Mouse (Mus musculus): ENCODE measurements around the gene Apoa4.
A peak's percentile ranks its signal among the peaks of the same experiment; 100 is the strongest.

Apoa4 gene

GRCm38 (mm10) chr9:46224945-46225660 is 15.4 kb upstream of the Apoa4 start:
- no peak for DNase-seq (ENCODE audit: low read depth, low spot score)

GRCm38 (mm10) chr9:46227064-46227614 is 13.4 kb upstream of the Apoa4 start:
- DNase-seq (ENCODE audit: low read depth, low spot score) = no peak

DNA sequence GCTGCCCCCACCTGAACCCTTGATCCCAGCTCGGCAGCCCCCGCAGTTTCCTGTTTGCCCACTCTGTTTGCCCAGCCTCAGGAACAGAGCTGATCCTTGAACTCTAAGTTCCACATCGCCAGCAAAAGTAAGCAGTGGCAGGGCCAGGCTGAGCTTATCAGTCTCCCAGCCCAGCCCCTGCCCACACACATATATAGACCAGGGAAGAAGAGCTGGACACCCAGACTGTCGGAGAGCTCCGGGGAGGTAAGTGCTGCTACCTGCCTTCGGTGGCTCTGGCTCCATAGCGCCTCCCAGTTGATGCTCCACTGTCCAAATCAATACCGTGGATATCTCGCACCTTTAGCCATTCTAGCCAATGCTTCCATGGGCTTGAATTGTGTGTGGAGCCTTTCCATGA is 12.0 kb upstream of the Apoa4 start, which contains the start of gene Apoa1:
Apoa1 (plus strand) TSS at position 90 of the 400 bp plus-strand sequence.
- DNase-seq (ENCODE audit: low read depth, low spot score) = no peak

- DNase-seq (ENCODE audit: low read depth, low spot score) = peak; percentile 83
Measured at GRCm38 (mm10) chr9:46229573-46230449, 10.7 kb upstream of the Apoa4 start.

GRCm38 (mm10) chr9:46230450-46230975 is 10.0 kb upstream of the Apoa4 start:
- DNase-seq (ENCODE audit: low read depth, low spot score) = no peak

- DNase-seq (ENCODE audit: low read depth, low spot score) = no peak
Measured at GRCm38 (mm10) chr9:46235196-46235595, 5.3 kb upstream of the Apoa4 start.

DNA sequence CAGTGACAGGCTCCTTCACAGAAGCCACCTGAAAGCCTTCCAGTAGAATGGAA is 5.1 kb upstream of the Apoa4 start, which contains the start of gene Apoc3:
Apoc3 (minus strand) TSS at position 41 of the 53 bp plus-strand sequence.
- DNase-seq (ENCODE audit: low read depth, low spot score) = no peak

- no peak for DNase-seq (ENCODE audit: low read depth, low spot score)
Measured at GRCm38 (mm10) chr9:46235649-46236048, 4.8 kb upstream of the Apoa4 start.

GRCm38 (mm10) chr9:46238850-46239249 is 1.6 kb upstream of the Apoa4 start:
- DNase-seq (ENCODE audit: low read depth, low spot score) = no peak

DNA sequence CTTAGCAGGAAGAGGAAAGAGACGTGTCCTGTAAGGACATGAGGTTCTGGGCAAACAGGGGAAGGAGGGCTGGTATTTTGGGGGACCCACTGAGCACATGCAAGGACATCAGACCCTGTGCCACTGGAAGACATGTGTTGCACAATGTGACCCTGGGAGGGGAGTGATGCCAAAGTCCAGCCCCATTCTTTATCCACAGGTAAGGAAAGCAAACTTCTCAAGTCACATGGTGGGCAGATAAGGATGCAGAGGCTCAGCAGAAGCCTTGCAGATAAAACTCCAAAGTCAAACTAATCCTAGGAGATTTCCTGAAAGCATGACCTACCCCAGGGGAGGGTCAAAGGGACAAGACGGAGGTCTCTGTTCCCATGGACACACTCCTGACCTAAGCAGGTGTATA is 1.3 kb downstream of the Apoa4 start:
- no peak for DNase-seq (ENCODE audit: low read depth, low spot score)

GRCm38 (mm10) chr9:46243122-46243521 is 2.6 kb downstream of the Apoa4 start:
- DNase-seq (ENCODE audit: low read depth, low spot score) = no peak

DNA sequence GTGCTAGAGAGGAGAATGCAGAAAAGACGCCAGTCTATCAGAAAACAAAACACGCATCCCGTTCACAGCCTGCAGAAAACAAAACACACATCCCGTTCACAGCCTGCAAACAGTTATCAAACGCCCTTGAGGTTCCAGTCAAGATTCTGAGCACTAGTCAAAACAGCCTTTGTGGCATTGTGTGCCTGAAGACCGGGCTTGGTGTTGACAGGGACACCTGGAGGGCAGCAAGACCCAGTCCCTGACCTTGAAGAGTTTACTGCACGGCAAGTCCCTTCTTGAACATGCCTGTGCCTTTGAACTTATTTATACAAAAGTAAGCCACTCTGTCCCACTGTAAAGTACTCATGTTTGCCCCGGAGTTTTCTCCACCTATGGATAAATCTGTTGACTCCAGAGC is 3.1 kb downstream of the Apoa4 start:
- no peak for DNase-seq (ENCODE audit: low read depth, low spot score)

GRCm38 (mm10) chr9:46246752-46247324 is 6.3 kb downstream of the Apoa4 start:
- DNase-seq (ENCODE audit: low read depth, low spot score) = no peak

DNA sequence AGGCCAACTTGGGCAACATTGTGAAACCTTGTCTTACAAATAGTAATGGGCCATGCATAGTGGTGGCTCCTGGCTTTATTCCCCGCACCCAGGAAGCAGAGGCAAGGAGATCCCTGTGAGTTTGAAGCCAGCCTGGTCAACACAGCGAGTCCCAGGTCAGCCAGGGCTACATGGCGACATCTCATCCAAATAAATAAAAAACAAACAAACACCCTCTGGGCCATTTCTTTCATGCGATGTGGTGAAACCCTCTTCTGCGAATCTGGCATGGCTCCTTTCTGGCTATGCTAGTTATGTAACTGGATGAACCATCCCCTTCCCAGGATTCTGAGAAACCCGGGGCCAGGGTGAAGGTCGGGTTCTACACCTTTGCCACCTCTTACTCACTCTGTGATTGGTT is 15.7 kb downstream of the Apoa4 start:
- no peak for DNase-seq (ENCODE audit: low read depth, low spot score)

- DNase-seq (ENCODE audit: low read depth, low spot score) = no peak
Measured at GRCm38 (mm10) chr9:46256658-46257385, 16.3 kb downstream of the Apoa4 start.

GRCm38 (mm10) chr9:46257546-46257945 is 17.1 kb downstream of the Apoa4 start:
- no peak for DNase-seq (ENCODE audit: low read depth, low spot score)

- no peak for DNase-seq (ENCODE audit: low read depth, low spot score)
Measured at GRCm38 (mm10) chr9:46259111-46259510, 18.6 kb downstream of the Apoa4 start.

GRCm38 (mm10) chr9:46261131-46261530 is 20.6 kb downstream of the Apoa4 start:
- no peak for DNase-seq (ENCODE audit: low read depth, low spot score)

DNA sequence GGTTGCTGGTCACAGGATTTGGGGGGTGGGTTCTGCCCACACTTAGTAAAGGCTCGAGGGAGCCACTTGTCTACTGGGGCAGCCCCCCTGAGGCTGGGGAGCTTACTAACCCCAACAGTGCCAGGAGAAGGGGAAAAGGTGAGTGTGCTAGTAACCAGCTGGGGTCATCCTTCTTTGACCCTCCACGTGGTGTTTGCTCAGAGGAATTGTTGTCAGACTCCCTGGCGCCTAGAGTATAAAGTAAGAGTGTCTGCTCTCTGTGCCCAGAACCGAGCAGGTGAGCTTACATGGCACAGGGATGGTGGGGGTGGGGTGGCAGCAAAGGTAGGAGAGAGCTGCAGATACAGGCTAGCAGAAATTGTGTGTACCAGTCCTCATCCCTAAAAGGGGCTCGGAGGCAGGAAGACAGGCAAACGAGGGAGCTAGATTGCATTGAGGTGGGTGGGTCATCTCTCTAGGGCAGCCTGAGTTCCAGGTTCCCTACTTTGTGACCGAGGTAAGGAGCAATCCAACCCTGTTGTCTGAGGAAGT is 27.9 kb downstream of the Apoa4 start, which contains the start of gene Apoa5:
Apoa5 (plus strand) TSS at position 291 of the 531 bp plus-strand sequence.
- DNase-seq (ENCODE audit: low read depth, low spot score) = no peak

GRCm38 (mm10) chr9:46269125-46269524 is 28.6 kb downstream of the Apoa4 start:
- no peak for DNase-seq (ENCODE audit: low read depth, low spot score)

DNA sequence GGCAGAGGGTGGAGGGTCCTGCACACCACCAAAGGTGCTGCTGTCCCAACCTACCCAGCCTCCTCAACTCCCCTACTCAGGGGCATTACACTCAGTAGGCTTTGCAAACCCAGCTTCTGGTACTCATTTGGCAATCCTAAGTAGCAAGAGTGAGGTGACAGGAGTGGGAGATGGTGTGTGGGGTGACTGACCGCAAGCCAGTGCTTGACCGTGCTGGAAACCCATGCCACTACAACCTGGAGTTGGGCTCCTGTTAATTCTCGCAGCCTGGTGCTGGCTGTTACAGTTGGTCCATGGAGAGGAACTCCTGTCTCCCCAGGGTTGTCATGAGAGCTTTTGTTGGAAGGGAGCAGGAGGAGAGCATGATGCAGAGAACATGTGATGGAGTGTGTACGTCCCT is 30.3 kb downstream of the Apoa4 start:
- DNase-seq (ENCODE audit: low read depth, low spot score) = no peak

Measured in WW6 (cell line).